Mouse (Mus musculus): ENCODE data around the gene Sgcd.

- TF ChIP-seq POLR2A (IDR thresholded peaks at IDR 0.05; ENCODE audit: control insufficient read depth, low read depth, low read length) (no peak), CTCF (IDR thresholded peaks at IDR 0.05; ENCODE audit: control insufficient read depth, insufficient read depth, insufficient replicate concordance, low read depth, low read length) (no peak)
Measured at GRCm38 (mm10) chr11:47917616-47918015, 71.2 kb downstream of the Sgcd start.

All from testis, adult 2 months (tissue).